In the genomic region with DNA sequence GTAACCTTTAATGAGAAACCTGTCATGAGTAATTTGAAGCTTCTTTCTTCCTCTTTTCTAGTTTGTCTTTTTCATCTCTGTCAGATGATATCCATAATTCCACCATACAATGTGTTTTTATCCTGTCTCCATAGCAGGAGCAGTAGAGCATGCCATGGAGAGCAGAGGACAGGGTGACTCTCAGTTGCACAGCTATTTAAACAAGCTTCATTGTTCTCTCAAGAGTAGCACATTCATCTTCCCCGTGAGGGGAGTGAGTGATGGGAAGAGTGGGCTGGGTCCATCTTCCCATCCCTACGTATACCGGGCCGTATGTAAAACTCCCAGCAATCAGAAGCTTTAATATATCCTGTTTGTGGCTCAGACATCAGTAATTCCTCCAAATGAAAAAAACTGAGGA, we compare ENCODE assay signal across 17 mouse cellular contexts.
"Had no signal": no experiment of that assay in that cellular context is flagged by ENCODE, and none has a peak within 500 bp of the region (broad histone marks: within the 10 kb centered on the region; RNA-seq: fewer than 3 reads in every experiment).

No protein-coding gene starts in this region.

- H3K27me3 ChIP-seq: kidney, embryonic 15.5 days; liver, embryonic 13.5 days; stomach, embryonic 15.5 days had no signal

- H3K36me3 ChIP-seq: kidney, embryonic 15.5 days; liver, embryonic 13.5 days; stomach, embryonic 15.5 days had no signal

- DNase-seq: kidney, adult 2 months; kidney, postnatal 10 days; kidney, postnatal 36 days; layer of hippocampus, postnatal 36 days; liver, embryonic 13.5 days; lung, adult 2 months; lung, postnatal 14 days; lung, postnatal 4 days; midbrain, embryonic 14.5 days; retina, postnatal 1 day; right cerebral cortex, postnatal 25 days; spleen, adult 18-20 months; thymus, adult 18-20 months; thymus, postnatal 36 days had no signal

- H3K9ac ChIP-seq: kidney, embryonic 15.5 days; liver, embryonic 13.5 days; stomach, embryonic 15.5 days had no signal

- H3K4me2 ChIP-seq: kidney, embryonic 15.5 days; liver, embryonic 13.5 days; stomach, embryonic 15.5 days had no signal

- H3K4me1 ChIP-seq: kidney, embryonic 15.5 days; liver, embryonic 13.5 days; stomach, embryonic 15.5 days had no signal

- H3K4me3 ChIP-seq: kidney, embryonic 15.5 days; left cerebral cortex, adult 2 months; liver, embryonic 13.5 days; stomach, embryonic 15.5 days had no signal

- H3K9me3 ChIP-seq: kidney, embryonic 15.5 days; liver, embryonic 13.5 days; stomach, embryonic 15.5 days had no signal

- H3K27ac ChIP-seq: kidney, embryonic 15.5 days; left cerebral cortex, adult 2 months; liver, embryonic 13.5 days; stomach, embryonic 15.5 days had no signal
